Mouse (Mus musculus): ENCODE measurements at regions not wholly inside any gene's neighbourhood (a gene's known extent, or its start where the extent isn't known, plus 50 kb on each side); places are given as distances from the start of the nearest gene placed in this dataset.
A peak's percentile ranks its signal among the peaks of the same experiment; 100 is the strongest.

DNA sequence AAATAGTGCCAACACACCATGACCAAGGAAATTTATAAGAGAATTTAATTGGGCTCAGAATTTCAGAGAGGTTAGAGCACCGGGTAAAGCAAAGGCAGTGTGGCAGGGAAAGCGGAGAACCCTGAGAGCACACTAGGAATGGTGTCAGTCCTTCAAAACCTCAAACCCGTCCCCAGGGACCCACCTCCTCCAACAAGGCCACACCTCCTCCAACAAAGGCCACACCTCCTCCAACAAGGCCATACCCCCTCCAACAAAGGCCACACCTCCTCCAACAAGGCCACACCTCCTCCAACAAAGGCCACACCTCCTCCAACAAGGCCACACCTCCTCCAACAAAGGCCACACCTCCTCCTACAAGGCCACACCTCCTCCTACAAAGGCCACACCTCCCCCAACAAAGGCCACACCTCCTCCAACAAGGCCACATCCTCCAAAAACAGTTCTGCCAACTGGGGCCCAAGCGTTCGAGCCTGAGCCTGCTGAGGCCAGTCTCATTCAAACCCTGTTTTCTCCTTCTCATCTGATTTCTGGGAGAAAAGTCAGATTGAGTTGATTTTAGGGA lies 109.8 kb upstream of the Zfp217 start:
- DNase-seq: no peak

DNA sequence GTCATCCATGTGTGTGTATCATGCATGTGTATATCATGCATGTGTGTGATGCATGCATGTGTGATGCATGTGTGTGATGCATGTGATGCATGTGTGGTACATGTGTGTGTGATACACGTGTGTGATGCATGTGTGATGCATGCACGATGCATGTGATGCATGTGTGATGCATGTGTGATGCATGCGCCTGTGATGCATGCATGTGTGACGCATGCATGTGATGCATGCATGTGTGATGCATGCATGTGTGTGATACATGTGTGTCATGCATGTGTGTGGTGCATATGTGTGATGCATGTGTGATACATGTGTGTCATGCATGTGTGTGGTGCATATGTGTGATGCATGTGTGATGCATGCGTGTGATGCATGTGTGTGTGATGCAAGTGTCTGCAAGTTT lies 108.1 kb upstream of the Zfp217 start:
- DNase-seq: no peak

DNA sequence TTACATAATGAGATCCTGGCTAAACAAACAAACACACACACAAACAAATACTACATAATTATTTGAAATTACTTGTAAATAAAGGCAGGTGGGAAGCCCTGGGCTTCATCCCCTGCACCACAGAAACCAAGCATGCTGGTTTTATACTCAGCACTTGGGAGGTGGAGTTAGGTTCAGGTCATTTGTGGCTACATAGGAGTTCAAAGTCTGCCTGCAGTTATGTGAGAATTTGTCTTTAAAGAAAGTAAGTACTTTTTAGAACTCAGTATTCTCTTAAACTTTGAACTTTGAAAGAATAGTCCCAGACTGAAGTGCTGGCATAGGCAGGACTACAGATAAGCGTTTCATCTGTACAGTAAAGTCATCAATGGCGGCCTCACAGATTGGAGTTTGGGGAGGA lies 107.6 kb upstream of the Zfp217 start:
- DNase-seq: no peak

DNA sequence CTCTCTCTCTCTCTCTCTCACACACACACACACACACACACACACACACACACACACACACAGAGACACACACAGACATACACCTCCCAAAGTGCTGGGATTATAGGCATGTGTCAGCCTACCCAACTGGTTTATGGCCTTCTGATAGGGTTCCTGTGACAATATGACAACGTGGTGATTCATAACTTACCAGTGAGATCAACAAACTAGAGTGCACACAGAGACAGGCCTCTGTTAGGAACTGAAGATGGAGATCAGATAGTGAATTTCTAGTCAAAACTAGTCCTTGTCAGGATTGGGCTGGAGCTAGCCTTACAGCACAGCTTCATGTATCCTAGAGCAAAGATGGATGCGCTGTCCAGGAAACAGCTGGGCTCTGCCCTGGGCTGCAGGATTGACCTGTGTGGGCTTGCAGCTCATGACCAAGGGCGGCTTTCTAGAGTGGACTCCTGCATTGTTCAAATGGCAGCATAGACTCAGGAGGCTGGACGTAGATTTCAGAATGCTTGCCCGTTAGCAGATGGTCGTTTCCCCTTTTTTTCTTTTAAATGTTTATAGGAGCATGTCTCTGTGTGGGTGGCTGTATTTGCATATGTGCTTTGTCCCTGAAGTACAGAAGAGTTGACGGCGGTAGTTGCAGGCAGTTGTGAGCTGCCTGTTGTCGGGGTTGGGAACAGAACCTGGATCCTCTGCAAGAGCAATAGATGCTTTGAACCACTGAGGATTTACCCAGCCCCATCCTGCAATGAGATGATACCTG lies 106.0 kb upstream of the Zfp217 start:
- DNase-seq: no peak

DNA sequence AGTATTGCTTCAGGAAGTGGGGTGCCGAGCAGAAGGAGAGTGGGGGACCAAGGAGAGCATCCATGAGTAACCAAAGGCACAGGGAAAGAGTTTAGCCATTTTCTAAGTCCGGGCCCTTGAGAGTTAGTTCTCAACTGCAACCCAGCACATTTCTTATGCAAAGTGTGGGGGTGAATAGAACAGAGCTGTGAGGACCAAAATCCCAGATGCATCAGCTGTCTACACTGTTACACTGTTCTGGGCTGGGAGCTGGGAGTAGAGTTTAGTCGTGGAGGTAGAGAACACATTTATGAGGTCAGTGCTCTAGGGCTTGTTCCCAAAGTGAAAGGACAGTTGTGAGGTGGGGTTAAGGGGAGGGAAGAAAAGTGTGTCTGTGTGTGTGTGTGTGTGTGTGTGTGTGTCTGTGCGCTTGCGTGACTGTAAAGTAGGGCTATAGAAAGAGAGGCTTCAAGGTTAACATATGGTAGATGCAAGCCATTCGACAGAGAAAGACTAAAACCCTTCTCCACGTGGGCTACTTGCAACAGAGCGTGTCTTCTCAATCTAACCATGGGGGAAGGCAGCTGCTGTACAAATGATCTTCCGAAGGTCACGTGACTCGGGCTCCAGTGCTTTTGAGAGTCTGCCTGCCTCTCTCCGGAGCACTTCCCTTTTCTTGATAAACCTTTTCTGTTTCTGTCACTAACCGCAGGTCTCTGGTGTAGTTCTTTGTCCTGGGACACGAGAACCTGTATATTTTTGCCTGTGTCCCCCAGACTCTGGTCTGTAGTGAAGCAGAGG lies 104.5 kb upstream of the Zfp217 start:
- no peak for DNase-seq

DNA sequence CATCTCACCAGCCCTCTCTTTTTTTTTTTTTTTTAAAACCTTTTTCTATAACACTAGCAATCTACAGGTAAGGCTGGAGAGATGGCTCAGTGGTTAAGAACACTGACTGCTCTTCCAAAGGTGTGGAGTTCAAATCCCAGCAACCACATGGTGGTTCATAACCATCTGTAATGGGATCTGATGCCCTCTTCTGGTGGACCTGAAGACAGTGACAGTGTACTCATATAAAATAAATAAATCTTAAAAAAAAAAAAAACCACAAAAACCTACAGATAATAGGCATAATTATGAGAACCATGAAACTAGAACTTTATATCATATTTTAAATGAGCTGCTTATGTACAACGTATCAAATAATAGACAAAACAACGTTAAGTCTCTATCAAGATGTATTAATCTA lies 102.8 kb upstream of the Zfp217 start:
- DNase-seq: no peak

DNA sequence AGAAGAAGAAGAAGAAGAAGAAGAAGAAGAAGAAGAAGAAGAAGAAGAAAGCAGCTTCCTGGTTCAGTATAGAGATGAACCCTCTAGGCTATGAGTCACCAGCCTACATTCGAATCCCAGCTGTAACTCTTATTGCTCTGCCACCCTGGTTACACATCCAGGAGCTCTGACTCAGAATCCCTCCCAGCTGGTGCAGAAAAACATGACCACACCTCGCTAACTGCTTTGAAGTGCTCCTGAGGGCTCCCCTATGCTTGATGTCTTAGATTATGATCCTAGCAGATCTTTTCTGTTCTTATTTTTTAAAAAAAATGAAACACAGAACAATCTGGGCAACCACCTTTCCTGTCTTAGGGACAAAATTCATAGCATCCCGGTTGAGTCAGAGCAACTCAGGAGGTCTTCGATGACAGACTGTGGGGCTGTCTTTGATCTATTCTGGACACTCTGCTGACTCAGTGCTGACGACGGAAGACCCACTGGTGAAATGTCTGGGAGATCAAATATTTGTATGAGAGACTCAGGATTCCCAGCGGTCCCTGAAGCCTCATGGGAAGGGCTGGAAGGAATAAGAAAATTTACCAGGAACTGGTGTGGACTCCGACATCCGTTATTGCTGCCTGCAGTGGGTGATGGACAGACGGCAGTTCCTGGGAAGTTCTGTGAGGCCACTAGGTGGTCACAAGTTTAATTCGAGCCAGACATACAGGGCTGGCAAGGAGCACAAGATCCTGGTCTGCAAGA lies 100.0 kb upstream of the Zfp217 start:
- DNase-seq: peak; percentile 44

DNA sequence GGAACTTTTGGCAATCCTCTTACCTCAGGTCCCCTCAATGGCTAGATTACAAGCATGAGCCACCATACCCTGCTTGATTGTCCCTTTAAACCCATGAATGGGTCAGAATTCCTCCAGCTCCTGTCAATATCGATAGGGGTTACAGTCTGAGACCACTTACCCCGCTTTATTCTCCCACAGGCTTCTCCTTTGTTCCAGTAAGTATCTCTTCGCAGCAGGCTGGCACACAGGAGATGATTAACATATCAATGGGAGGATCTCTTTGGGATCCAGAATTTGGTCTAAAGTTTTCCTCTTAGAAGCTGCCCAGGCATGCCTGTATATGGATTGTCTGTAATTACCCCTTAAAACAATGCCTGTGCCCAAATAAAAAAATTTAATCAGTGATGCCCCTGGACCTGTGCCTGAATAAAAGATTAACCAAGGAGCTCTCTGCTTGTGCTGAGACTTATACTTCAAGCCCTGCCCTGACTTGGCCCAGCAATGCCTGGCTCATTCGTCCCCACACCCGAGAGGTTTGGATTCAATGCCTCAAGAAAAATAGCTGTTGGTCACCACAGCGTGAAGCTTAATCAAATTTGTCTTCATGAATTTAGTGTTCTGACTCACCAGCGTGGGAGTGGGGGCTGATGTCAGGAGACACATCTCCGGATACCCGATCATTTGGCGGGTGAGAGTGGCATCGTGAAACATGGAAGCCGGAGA lies 97.9 kb upstream of the Zfp217 start:
- no peak for DNase-seq

DNA sequence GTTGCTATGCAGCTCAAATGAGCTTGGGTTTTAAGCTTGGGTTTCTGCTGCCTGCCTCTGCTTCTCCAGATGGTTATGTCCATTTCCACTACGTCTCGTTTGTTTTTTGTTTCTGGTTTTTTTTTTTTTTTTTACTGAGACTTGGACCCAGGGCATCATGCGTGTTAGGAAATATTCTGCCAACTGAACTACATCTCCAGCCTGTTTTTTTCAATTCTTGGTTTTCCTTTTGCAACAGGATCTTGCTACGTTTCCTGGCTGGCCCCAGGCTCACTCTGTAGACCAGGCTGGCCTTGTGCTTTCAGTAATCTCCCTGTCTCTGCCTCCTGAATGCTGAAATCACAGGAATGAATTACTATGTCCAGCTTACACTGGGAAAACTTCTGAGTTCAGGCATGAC lies 96.2 kb upstream of the Zfp217 start:
- no peak for DNase-seq

DNA sequence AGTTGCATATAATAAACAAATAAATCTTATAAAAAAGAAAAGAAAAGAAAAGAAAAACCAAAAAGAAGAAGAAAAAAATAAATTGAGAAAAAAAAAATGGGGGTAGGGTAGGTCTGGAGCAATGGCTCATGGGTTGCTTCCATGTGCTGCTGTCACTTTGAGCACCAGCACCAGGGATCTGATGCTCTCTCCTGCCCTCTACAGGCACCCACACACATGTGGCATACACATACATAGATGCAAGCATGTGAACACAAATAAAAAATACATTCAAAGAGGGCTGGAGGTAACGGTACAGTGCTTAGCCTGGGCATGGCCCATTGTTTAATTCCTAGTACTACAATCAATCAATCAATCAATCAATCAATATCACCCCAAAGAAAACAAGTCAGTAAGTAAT lies 90.1 kb upstream of the Zfp217 start:
- DNase-seq: no peak

DNA sequence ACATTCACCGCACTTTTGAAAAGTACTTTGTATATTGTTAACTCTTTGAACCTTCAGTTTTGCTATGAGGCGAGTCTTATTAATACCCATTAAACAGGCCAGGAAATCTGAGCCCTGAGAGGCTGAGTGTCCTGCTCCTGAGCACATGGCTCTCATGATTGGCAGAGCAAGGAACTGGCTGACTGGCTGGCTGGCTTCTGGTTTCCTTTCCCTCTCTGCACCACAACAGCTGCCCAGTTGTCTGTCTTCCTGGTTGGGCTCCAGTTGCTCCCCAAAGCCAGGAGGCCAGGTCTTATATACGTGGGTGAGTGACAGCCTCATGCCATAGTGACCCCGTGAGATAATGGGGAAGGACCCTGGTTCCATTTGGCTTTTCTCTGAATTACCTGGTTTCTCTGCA lies 85.5 kb upstream of the Zfp217 start:
- no peak for DNase-seq

DNA sequence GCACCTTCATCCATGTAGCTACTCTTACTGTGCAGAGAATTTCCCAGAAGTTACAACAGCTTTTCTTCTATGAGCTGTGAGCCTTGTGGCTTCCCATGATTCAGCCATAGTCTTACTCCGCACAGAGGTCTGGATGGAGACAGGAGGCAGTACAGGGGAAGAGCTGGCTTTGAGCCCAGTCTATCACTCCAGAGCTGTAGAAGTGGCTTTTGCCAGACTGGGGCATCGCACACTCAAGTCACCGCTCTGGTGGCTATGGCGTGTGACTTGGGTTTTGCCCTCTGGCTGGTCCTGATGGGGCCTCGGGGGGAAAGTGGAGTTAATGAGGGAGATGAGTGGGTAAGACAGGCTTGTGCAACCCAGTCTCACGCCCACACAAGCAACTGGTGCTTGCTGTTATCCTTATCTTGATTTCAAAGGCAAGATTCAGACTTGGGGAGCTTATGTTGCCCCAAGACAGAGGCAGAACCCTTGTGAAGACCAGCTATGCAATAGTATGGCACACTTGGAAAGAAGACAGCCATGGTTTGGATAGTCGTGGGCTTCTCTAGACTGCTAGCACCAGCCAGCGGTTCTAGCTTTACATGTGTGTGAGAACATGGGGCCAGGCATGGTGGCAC lies 81.7 kb upstream of the Zfp217 start:
- no peak for DNase-seq

DNA sequence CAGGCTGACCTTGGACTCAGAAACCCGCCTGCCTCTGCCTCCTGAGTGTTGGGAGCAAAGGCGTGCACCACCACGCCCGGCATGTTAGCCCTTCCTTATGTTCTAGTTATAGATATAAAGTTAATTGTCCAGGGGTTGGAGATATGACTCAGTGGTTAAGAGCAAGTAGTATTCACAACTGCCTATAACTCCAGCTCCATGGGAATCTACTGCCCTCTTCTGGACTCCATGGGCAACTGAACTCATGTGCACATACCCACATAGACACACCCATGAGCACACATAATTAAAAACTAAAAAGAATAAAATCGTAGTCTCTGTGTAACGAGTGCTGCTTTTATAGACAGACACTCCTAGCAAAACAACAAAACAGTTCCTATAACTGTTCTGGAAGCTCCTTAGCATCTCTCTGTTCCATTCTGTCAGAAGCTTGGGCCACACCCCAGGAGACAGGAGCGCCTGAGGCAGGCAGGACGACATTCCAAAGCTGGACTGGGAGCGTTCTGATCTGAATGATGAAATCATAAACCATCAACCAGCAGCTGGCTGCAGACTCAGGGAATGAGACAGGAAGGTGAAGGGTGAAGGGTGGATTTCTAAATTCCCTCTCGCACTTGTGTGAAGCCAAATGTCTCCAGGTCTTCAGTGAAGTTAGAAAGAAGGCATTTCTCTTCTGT lies 80.6 kb upstream of the Zfp217 start:
- DNase-seq: no peak

DNA sequence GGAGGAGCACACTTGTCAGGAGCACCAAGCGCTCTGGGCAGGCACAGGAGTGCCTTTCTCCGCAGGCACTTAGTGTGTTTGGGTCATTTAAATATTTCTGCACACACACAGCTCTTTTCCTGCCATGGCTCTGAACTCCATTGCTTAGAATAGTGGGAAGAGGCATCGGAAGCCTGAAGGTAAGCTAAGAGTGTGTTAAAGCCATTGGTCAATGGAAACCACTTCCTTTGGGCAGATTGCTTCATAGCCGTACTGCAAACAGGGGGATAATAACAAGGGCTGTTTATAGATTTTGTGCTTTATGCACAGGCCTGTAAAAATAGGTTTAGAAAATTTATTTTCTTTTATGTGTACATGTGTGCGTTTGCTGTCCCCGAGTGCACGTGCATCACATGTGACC lies 76.0 kb upstream of the Zfp217 start:
- no peak for DNase-seq

DNA sequence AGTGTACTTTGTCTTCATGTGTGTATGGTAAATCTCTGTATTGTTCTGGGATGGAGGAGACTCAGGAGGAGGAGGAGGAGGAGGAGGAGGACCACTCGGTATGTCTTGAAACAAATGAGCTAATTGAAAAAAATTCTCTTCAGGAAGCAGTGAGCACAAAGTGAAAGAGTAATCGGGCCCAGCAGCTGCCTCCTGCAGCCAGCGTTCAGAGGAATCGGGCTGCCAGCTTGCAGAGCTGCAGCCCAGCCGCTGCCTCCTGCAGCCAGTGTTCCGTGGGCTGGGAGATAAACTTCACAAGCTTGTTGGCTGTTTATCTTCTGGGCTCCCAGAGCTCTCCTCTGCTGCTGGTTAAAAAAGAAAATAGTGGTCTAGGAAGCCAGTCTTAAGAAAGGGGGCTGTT lies 74.9 kb upstream of the Zfp217 start:
- DNase-seq: no peak

DNA sequence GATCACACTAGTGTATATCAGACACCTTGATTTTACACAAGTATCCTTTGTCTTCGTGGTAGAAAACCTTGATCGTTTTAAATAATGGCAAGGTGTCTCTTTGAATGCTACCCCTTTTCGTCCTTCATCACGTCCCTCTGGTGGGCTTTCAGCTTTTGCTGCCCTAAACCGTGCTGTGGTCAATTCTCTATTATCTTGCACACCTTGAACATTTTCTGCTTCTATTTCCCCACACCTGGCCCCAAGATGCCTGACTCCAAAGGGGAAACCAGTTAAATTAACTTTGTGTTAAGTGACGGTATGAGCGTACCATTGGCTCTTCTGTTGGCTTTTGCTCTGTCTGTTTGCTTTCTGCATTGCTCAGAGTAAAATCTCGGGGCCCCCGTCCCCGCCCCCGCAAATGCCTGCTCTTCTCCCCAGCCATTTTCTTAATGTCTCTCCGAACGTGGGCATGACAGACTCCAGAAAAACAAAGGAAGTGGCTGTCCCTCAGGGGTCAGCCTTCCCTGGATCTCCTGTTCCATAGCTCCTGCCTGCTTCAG lies 74.2 kb upstream of the Zfp217 start:
- DNase-seq: no peak

DNA sequence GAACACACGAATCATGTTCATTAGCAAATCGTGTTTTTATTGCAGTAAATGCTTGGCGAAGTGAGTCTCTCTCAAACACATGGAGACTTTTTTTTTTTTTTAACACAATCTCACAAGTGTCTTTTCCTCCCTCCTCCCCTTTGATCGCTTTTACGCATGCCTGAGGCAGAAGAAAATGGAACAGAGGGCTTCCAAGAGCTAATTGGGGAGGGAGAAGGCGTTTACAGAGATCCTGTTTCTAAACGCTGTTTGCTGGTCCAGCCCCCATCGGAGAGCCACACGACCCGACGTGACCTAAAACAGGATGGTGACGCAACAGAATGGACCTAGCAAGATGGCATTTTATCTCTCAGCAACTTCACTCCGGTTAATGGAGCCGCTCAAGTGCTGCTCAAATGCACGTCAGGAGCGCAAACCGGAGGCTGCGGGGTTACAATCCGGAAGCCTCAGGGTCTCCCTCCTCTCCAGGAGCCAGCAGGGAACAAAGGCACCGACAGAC lies 73.0 kb upstream of the Zfp217 start:
- no peak for DNase-seq

DNA sequence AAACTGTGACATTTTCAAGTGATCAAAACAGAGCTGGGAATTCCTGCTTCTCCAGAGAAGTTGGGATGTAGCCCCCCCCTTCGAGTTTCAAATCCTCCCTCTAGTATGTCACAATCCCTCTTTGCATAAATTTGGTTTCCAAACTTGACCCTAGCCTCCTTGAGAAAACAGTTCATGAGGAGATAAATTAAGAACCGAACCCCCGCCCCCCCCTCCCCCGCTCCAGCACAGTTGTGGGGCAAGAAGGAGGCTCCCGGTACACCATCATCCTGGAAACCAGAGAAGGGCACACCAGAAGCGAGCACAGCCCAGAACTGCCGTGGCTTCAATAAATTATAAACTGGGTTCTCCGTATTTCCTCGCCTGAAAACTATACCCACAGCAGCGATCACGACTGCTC lies 72.5 kb upstream of the Zfp217 start:
- no peak for DNase-seq

DNA sequence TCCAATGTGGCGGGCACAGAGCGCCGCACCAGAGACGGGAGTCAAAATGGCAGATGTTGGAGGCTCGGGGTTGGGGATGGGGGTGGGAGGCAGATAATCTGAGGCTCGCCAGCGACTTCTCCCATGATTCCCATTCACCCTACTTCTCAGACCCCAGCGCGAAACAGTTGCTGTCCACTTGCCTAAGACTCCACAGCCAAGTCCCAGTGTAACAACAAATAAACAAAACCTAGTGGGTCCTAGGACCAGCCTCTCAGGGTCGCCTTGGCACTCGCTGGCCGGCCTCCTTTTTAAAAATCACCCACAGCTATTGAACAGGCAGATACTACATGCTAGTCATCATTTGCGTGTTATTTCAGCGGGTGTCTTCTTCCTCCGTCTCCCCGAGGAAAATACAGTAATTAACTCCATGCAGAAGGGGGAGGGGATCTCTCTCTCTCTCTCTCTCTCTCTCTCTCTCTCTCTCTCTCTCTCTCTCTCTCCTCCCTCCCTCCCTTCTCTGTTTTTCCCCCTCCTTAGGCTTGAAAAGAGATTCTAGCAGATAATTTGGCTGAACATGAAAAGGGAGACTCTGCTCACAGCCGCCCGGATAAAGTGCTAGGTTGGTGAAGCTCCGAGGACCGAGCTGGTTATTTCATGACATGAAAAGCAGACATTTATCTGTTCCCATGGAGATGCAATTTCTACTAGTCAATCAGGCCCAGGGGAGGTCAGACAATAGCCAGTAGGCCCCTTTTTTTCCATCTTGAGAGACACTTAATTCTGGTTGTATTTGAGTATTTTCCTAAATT lies 71.9 kb upstream of the Zfp217 start:
- DNase-seq: peak; percentile 28

DNA sequence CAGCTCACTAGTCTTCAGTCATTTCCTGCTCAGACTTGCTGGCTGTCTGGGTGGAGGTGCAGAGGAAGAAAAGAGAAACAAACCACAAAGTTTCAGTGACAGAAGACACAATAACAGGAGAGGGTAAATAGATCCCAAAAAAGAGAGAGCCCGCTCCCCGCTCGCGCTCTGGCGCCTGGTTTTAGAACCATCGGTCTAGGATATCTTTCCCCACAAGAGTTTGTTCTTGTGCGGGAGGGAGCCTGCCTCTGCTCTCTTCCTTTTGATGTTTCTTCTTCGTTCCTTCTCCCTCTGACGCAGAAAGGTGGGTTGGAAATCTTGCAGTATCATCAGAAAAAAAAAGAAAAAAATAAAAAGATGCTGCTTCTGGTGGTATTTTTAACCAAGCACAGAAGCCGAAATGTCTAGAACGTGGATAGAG lies 71.3 kb upstream of the Zfp217 start:
- DNase-seq: peak; percentile 27

Data from right cerebral cortex, postnatal 25 days (tissue).